Mouse (Mus musculus) midbrain, embryonic 16.5 days (tissue): Measurements from ENCODE around the gene Trap1. TPM values are rescaled to one million over a fixed set of nuclear protein-coding genes. Genes with fewer than 3 reads are reported as not detected.

Source experiments
- ATAC-seq: fragments of 200-750 bp; cut with Nextera tagmentation; 2 replicates; pipeline ENCODE4 v1.8.0; 2017; ENCODE audit warnings: moderate TSS enrichment
- H3K27ac ChIP-seq: fragments of 300-500 bp; sonication (generic); 2 replicates; pipeline ENCODE4 v1.5.1; 2014; ENCODE audit warnings: mild to moderate bottlenecking, low read length, mixed read lengths
- H3K27me3 ChIP-seq: fragments of 300-500 bp; sonication (generic); 2 replicates; pipeline ENCODE4 v1.6.1; 2014; ENCODE audit warnings: low read depth, low read length, mixed read lengths; ENCODE audit not compliant: control insufficient read depth, insufficient read depth
- H3K36me3 ChIP-seq: fragments of 300-500 bp; sonication (generic); 2 replicates; pipeline ENCODE4 v1.6.1; 2014; ENCODE audit warnings: mild to moderate bottlenecking, low read length, moderate library complexity, mixed read lengths; ENCODE audit not compliant: control insufficient read depth, insufficient read depth
- H3K4me1 ChIP-seq: fragments of 300-500 bp; sonication (generic); 2 replicates; pipeline ENCODE4 v1.6.1; 2014; ENCODE audit warnings: mild to moderate bottlenecking, low read length, mixed read lengths; ENCODE audit not compliant: control insufficient read depth, insufficient read depth
- H3K4me2 ChIP-seq: fragments of 300-500 bp; sonication (generic); 2 replicates; pipeline ENCODE4 v1.6.1; 2014; ENCODE audit warnings: mild to moderate bottlenecking, low read length, mixed read lengths
- H3K4me3 ChIP-seq: fragments of 300-500 bp; sonication (generic); 2 replicates; pipeline ENCODE4 v1.5.1; 2014; ENCODE audit warnings: low read depth, mild to moderate bottlenecking, low read length, moderate library complexity, mixed read lengths
- H3K9ac ChIP-seq: fragments of 300-500 bp; sonication (generic); 2 replicates; pipeline ENCODE4 v1.6.1; 2014; ENCODE audit warnings: low read depth, low read length, mixed read lengths
- H3K9me3 ChIP-seq: fragments of 300-500 bp; sonication (generic); replicated peaks from 2 replicates; pipeline ENCODE4 v1.6.1; 2014; ENCODE audit warnings: mild to moderate bottlenecking, low read length, mixed read lengths; ENCODE audit not compliant: control insufficient read depth, poor library complexity, severe bottlenecking
- WGBS: fragments of 180-500 bp; shearing (Covaris S2); extraction: QIAGEN DNeasy Blood & Tissue Kit; methylation state at CpG from one replicate; pipeline ENCODE4 v1.1.7; 2014; 5-methylcytosine and 5-hydroxymethylcytosine counted together
- microRNA-seq: library from miRNA; unstranded; fragments of <30 nt; microRNA quantifications from one replicate; pipeline ENCODE4, GENCODE M21; 2017
- polyA plus RNA-seq: library from polyadenylated mRNA; unstranded; fragments of >200 nt; fragmentation: Nextera tagmentation; extraction: Ambion mirVana; gene quantifications from 2 replicates; pipeline ENCODE4 v1.2.1, GENCODE M21; 2015

The Trap1 gene
- polyA plus RNA-seq, 1 experiment from 2014 or later: 53.2 TPM

GRCm38 (mm10) chr16:4014040-4014668 is 63.5 kb downstream of the Trap1 start:
- 85% methylated on average over 5 of the region's 5 CpGs for WGBS
- Histone ChIP-seq H3K27ac (no peak overlapping the region), H3K4me2 (no peak overlapping the region), H3K9ac (no peak overlapping the region), H3K36me3 (no peaks in the 10 kb centered on the region), H3K4me3 (no peak overlapping the region), H3K27me3 (no peaks in the 10 kb centered on the region), H3K9me3 (no peaks in the 10 kb centered on the region), H3K4me1 (no peaks in the 10 kb centered on the region)
- ATAC-seq: no peak

DNA sequence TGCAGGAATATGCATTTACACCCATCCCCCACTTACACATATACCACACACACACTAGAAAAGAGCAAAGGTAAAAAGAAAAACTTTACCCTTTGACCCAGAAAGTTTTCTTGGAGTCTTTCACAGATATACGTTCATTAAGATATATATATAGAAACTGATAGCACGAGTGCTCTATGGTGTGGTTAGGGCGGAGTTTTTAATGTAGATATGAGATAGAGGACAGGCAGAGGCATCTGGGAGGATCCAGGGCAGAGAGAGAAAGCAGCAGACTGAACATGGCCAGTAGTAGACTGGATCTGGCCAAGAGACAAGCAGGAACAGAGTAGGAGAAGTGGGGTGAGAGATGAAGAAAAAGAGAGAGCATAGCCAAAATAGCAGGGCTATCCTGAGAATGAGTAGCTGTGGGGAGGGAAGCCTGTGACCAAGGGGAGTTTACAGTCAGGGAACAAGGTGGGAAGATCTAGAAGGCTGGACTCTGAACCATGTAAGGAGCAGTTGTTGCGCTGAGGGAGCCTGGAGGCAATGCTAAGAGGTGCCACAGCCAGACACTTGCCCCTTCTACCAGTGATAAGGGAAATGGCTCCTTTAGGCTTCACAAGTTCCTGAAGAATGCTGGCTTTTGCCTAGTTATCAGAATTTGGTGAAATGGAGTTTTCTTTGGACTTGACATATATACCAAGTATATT is 64.6 kb downstream of the Trap1 start:
- no peak overlapping the region for H3K9ac ChIP-seq
- H3K4me1 ChIP-seq: no peaks in the 10 kb centered on the region
- no peaks in the 10 kb centered on the region for H3K36me3 ChIP-seq
- 76% methylated on average over 4 of the region's 4 CpGs for WGBS
- no peaks in the 10 kb centered on the region for H3K27me3 ChIP-seq
- H3K27ac ChIP-seq: no peak overlapping the region
- H3K4me3 ChIP-seq: no peak overlapping the region
- no peaks in the 10 kb centered on the region for H3K9me3 ChIP-seq
- no peak overlapping the region for H3K4me2 ChIP-seq
- no peak for ATAC-seq

- H3K27ac ChIP-seq: peak within 1 kb of the TSS; percentile 83
- H3K27me3 ChIP-seq: no peaks in the 10 kb centered on the region
- peaks cover 16% of the 10 kb centered on the region for H3K4me1 ChIP-seq
- 1% methylated on average over 58 of the region's 58 CpGs for WGBS
- peak; percentile 97 for ATAC-seq
- H3K9me3 ChIP-seq: no peaks in the 10 kb centered on the region
- peaks cover 15% of the 10 kb centered on the region for H3K36me3 ChIP-seq
- H3K9ac ChIP-seq: peak within 1 kb of the TSS; percentile 91
- H3K4me2 ChIP-seq: peak within 1 kb of the TSS; percentile 80
- peak within 1 kb of the TSS; percentile 79 for H3K4me3 ChIP-seq
Measured at GRCm38 (mm10) chr16:4003489-4004398, 73.9 kb downstream of the Trap1 start, which contains the start of gene Slx4. Slx4 (minus strand) TSS chr16:4003770.

Small RNA genes within 50 kb of the gene (microRNA-seq; reads per million reads assigned to microRNA genes)
- gene Gm23413: not detected

Other genes with a start within 250 kb of the Trap1 start
- gene Olfr15, start 246.9 kb downstream of the Trap1 start, polyA plus RNA-seq: not detected in 2 replicates
- gene Zfp174, start 230.6 kb downstream of the Trap1 start, polyA plus RNA-seq: 3.8 and 3.9 TPM in 2 replicates
- gene Naa60, start 205.5 kb downstream of the Trap1 start, polyA plus RNA-seq: 98.6 and 110 TPM in 2 replicates
- gene Zfp597, start 193.3 kb downstream of the Trap1 start, polyA plus RNA-seq: 20.6 and 21.8 TPM in 2 replicates
- 2.7 and 5.4 TPM in 2 replicates for gene Gm20695, start 193.2 kb downstream of the Trap1 start, polyA plus RNA-seq
- 13.2 and 14.7 TPM in 2 replicates for gene 1700037C18Rik, start 169.1 kb downstream of the Trap1 start, polyA plus RNA-seq
- gene Cluap1, start 169.0 kb downstream of the Trap1 start, polyA plus RNA-seq: 42.3 and 44.4 TPM in 2 replicates
- gene Nlrc3, start 101.2 kb downstream of the Trap1 start, polyA plus RNA-seq: 1.1 and 1.2 TPM in 2 replicates
- 30.8 and 32.3 TPM in 2 replicates for gene Slx4, start 74.1 kb downstream of the Trap1 start, polyA plus RNA-seq
- gene Dnase1, start 40.9 kb downstream of the Trap1 start, polyA plus RNA-seq: 6.1 and 6.7 TPM in 2 replicates
- 34.9 and 39.9 TPM in 2 replicates for gene Crebbp, start 136.2 kb upstream of the Trap1 start, polyA plus RNA-seq